Mouse (Mus musculus) cerebellum, postnatal 25 days (tissue): ENCODE data around the gene Ranbp1.

ENCODE experiments used
- DNase-seq, 2 experiments: peaks; one replicate each; pipeline ENCODE4 v3.0.0; 2021; ENCODE audit warnings: mixed read lengths in 2 of 2

Gene Ranbp1

GRCm38 (mm10) chr16:18233919-18234670 is 14.4 kb downstream of the Ranbp1 start:
- DNase-seq, result no peak

- DNase-seq, result no peak
Measured at GRCm38 (mm10) chr16:18233451-18233850, 15.1 kb downstream of the Ranbp1 start.

- peak; percentile 11 to 18 for DNase-seq
Measured at GRCm38 (mm10) chr16:18231451-18231850, 17.1 kb downstream of the Ranbp1 start.

- DNase-seq, result peak in 1 of 2 experiments; percentile 6
Measured at GRCm38 (mm10) chr16:18231047-18231446, 17.5 kb downstream of the Ranbp1 start.

- DNase-seq, result peak; percentile 25 to 36
Measured at GRCm38 (mm10) chr16:18230617-18231016, 17.9 kb downstream of the Ranbp1 start.

GRCm38 (mm10) chr16:18229622-18230021 is 18.9 kb downstream of the Ranbp1 start:
- DNase-seq, result peak; percentile 85 to 89

- peak; percentile 80 to 84 for DNase-seq
Measured at GRCm38 (mm10) chr16:18228856-18229255, 19.7 kb downstream of the Ranbp1 start.

GRCm38 (mm10) chr16:18227897-18228422 is 20.6 kb downstream of the Ranbp1 start:
- no peak for DNase-seq

GRCm38 (mm10) chr16:18227187-18227586 is 21.3 kb downstream of the Ranbp1 start:
- DNase-seq, result no peak

GRCm38 (mm10) chr16:18222188-18222587 is 26.3 kb downstream of the Ranbp1 start:
- DNase-seq, result no peak

- DNase-seq, result peak in 1 of 2 experiments; percentile 38
Measured at GRCm38 (mm10) chr16:18221543-18221898, 27.0 kb downstream of the Ranbp1 start.

- DNase-seq, result no peak
Measured at GRCm38 (mm10) chr16:18220856-18221542, 27.5 kb downstream of the Ranbp1 start.

- peak in 1 of 2 experiments; percentile 49 for DNase-seq
Measured at GRCm38 (mm10) chr16:18220001-18220400, 28.5 kb downstream of the Ranbp1 start.

GRCm38 (mm10) chr16:18218580-18218996 is 29.9 kb downstream of the Ranbp1 start:
- DNase-seq, result no peak

GRCm38 (mm10) chr16:18217579-18217978 is 31.0 kb downstream of the Ranbp1 start, which contains the start of gene Ccdc188:
Gene Ccdc188, plus strand, starts transcription at chr16:18217879.
- DNase-seq, result no peak

GRCm38 (mm10) chr16:18214858-18215257 is 33.7 kb downstream of the Ranbp1 start:
- no peak for DNase-seq

- DNase-seq, result peak in 1 of 2 experiments; percentile 52
Measured at GRCm38 (mm10) chr16:18213689-18214088, 34.8 kb downstream of the Ranbp1 start.

GRCm38 (mm10) chr16:18211417-18212171 is 36.9 kb downstream of the Ranbp1 start:
- peak; percentile 96 to 98 for DNase-seq

GRCm38 (mm10) chr16:18210701-18211416 is 37.7 kb downstream of the Ranbp1 start:
- DNase-seq, result peak; percentile 79 to 89

- DNase-seq, result no peak
Measured at GRCm38 (mm10) chr16:18203430-18204091, 45.0 kb downstream of the Ranbp1 start.

- no peak for DNase-seq
Measured at GRCm38 (mm10) chr16:18202061-18202460, 46.5 kb downstream of the Ranbp1 start.

- no peak for DNase-seq
Measured at GRCm38 (mm10) chr16:18201620-18202019, 46.9 kb downstream of the Ranbp1 start.
